Mouse (Mus musculus) WW6 (cell line): ENCODE measurements around the gene Lrrc75a.

Source experiments
- DNase-seq: peaks from one replicate; pipeline ENCODE4 v3.0.0-alpha.2; 2013; ENCODE audit warnings: low read depth, low spot score

Gene Lrrc75a

DNA sequence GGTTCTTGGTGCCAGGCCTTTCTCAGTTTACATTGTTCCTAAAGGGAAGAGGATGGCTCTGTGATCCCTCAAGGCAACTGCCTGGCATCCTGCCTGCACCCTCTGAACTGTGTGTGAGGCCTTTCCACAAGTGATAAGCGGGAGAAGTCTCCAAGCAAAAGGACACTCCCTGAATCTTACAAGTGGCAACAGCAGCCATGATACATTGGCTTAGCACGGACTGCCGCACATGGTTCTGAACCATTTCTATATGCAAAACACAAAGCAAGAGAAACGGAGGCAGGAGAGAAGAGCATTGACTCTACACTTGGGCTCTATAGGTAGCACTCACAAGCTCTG, 3.0 kb downstream of the Lrrc75a start:
- no peak for DNase-seq

GRCm38 (mm10) chr11:62644602-62645336, 3.6 kb downstream of the Lrrc75a start:
- DNase-seq: no peak

- no peak for DNase-seq
These were observed 4.5 kb downstream of the Lrrc75a start for GRCm38 (mm10) chr11:62643681-62644363.

DNA sequence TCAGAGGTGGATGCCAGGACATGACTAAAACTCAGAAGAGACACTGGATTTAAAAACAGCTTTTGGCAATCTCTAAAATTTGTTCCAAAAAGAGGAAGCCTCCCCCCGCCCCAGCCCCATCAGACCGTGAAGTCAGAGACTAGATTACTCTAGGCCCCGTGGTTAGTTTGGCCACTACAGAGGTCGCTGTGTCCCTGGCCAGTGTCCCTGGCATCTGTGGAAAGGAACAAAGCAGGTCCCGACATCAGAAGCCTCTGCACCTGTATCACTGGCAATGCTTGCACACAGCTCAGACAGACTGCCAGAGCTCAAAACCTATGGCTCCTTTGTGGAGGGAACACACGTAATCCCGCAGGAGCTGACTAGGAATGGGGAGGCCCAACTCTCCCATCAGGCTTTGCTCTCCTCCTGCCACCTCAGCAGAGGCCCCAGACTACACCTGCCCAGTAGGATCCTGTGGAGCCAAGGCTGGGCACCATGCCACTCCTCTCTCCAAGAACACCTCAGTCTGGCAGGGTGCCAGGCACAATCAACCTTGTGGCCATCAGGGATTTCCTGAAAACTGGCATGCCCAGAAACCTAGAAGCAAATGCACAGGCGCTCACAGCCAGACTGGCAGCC, 5.2 kb downstream of the Lrrc75a start:
- no peak for DNase-seq

DNA sequence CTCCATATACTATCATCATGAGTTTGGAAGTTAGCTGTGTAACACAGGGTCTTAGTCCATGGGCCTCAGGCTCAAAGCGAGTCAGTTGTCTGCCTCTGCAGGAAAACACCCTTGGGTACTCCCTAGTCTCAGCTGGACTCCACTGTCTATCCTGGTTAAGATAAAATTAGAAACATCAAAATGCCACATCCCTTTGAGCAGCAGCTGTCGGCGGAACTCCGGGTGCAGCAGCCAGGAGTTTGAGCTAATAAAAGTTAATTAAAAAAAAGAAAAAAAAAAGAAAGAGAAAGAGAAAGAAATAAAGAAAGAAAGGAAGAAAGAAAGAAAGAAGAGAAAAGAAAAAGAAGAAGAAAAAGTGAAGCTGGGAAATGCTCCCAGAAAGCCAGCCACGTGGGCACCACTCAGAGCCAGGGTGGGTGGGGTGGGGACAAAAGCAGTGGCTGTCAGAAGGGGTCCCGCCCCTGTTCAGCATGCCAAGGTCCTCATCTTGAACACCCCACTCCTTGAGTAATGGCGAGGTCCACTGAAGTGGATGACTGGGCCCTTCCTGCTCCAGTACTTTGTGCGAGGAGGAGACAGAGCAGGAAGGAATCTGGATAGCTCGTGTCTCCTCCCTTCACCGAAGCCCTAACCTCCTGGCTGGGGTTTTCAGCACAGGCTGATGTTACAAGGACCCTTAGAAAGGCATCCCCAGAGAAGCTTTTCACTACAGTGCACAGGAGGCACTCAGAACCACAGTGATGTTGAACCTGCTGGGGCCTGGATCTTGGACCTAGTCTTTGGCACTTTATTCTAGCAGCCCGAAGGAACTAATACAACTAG, 6.1 kb downstream of the Lrrc75a start:
- no peak for DNase-seq

DNA sequence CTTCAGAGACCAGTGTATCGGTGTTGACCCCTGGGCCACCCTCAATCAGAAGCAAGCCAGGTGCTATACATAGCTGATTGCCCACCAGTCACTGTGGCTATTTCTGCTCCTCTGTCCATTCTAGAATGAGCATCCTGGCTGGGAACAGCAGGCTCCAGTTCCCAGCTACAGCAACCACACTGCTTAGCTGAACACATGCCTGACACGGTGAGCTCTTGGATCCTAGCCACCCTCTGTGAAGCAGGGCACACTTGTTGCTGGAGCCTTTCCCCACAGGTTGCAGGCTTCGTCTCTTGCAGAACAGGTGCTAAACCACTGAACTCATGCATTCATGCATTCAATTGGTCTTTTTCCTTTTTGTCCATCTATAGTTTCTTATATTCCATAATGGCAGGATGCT, 7.9 kb downstream of the Lrrc75a start:
- DNase-seq: no peak

- no peak for DNase-seq
These were observed 9.9 kb downstream of the Lrrc75a start for GRCm38 (mm10) chr11:62638402-62638801.

- DNase-seq: no peak
These were observed 10.5 kb downstream of the Lrrc75a start for GRCm38 (mm10) chr11:62637806-62638205.

- DNase-seq: no peak
These were observed 10.9 kb downstream of the Lrrc75a start for GRCm38 (mm10) chr11:62637401-62637800.

DNA sequence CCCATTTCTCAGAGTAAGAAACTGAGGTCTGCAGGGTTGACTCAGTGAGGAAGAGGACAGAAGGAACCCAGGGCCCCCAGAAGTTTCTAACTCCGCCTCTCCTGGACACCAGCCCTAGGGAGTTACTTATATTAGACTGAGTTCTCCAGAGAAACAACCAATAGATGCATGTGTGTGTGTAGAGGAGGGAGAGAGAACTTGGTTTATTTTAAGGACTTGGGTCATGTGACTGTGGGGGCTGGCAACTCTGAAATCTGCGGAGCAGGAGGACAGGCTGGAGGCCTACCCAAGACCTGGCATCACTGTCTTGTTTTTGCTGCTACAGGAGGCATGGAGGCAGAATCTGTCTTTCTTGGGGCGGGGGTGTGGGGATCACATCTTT, 11.5 kb downstream of the Lrrc75a start:
- DNase-seq: no peak

- no peak for DNase-seq
These were observed 12.1 kb downstream of the Lrrc75a start for GRCm38 (mm10) chr11:62636105-62636839.

GRCm38 (mm10) chr11:62635406-62635805, 12.9 kb downstream of the Lrrc75a start:
- no peak for DNase-seq

DNA sequence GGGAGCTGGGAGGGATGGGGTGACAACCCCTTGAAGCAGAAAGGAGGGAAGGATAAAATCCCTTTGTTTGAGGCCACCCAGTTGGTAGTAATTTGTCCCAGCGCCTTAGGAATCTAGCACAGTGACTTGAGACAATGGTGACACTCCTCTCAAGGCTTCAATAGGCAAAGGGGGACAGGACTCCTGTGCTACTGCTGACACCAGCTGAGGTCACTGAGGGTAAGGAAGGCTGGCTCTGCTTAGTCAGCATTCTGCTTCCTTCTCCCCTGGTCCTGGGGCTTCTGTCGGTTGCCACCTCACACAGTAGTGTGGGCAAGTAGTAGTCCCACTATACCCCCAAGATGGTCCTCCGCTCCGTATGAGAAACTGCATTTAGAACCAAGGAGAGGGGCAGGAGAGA, 17.2 kb downstream of the Lrrc75a start:
- no peak for DNase-seq

- no peak for DNase-seq
These were observed 18.0 kb downstream of the Lrrc75a start for GRCm38 (mm10) chr11:62630225-62630821.

- no peak for DNase-seq
These were observed 18.7 kb downstream of the Lrrc75a start for GRCm38 (mm10) chr11:62629352-62630224.

GRCm38 (mm10) chr11:62624341-62625291, 23.7 kb downstream of the Lrrc75a start:
- no peak for DNase-seq

- DNase-seq: no peak
These were observed 25.5 kb downstream of the Lrrc75a start for GRCm38 (mm10) chr11:62622850-62623249.

GRCm38 (mm10) chr11:62621586-62622283, 26.6 kb downstream of the Lrrc75a start:
- no peak for DNase-seq
